19 mouse cellular contexts compared by ENCODE assay signal in the genomic region with DNA sequence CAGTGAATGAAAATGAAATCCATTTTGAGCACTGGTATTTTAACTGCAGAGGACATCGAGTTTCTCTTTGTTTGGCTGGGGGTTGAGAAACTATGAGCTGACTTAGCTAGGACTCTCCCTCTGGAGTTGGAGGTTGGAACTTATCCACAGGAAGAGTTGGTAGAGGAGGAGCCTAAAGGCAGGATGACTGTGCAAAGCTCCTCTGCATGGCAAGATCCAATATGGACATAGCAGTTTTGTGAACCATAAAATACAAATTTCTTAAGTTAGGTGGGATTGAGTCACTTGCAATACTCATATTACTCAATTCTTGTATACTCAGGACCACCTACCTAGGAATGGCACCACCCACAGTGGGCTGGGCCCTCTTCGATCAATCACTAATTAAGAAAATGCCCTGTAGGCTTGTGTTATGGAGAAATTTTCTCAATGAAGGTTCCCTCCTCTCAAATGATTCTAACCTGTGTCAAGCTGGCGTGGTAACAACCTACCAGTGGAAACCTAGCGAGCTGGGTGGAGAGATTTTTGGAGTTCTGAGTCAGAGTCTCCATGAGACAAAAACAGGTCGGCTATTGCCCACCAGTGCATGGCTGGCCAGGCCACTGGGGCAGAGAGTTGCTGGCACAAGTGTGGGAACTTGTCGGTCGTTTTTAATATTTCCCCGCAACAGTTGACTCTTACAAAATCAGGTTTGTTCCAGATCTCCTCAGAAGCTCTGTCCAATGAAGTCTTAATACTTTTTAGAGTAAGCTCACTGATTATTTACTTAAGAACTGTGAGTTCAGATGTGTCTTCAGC.
A peak's percentile ranks its signal among the peaks of the same experiment; 100 is the strongest.
DNase-seq lines count a peak whose midpoint lies in the region; ATAC-seq and TF ChIP-seq lines count a peak whose summit lies in the region.
"Had no signal": no experiment of that assay in that cellular context is flagged by ENCODE, and none has a peak within 500 bp of the region (broad histone marks: within the 10 kb centered on the region; RNA-seq: fewer than 3 reads in every experiment).

No protein-coding gene starts in this region.

- no peak for ATAC-seq in liver, embryonic 12.5 days
- no peak for ATAC-seq in intestine, postnatal 0 days
- no peak for ATAC-seq in megakaryocyte, adult 5-6 weeks (ENCODE audit: poor library complexity, severe bottlenecking)
- ATAC-seq: forebrain, embryonic 15.5 days; intestine, embryonic 15.5 days had no signal

- no peak overlapping the region for H3K9ac ChIP-seq in liver, adult 2 months (ENCODE audit: low read depth, low read length)
- no peak overlapping the region for H3K9ac ChIP-seq in liver, embryonic 12.5 days
- H3K9ac ChIP-seq in intestine, postnatal 0 days (ENCODE audit: low read depth, low read length) = no peak overlapping the region
- H3K9ac ChIP-seq: forebrain, embryonic 15.5 days; heart, embryonic 12.5 days; hindbrain, embryonic 14.5 days; intestine, embryonic 15.5 days had no signal

- DNase-seq in adrenal gland, postnatal 14 days = peak; percentile 22
- DNase-seq in adrenal gland, adult 18-20 months (ENCODE audit: low spot score in 2 of 2) = no peak
- peak; percentile 65 for DNase-seq in liver, adult 2 months (ENCODE audit: extremely low read depth, low read depth, low spot score)
- DNase-seq in fibroblast of lung, adult 2 months (ENCODE audit: low read depth) = peak; percentile 79
- DNase-seq: adrenal gland, postnatal 25 days; cerebellum, adult 2 months; cerebellum, postnatal 10 days; heart, adult 2 months; kidney, adult 8-10 months had no signal

- no peak for TF ChIP-seq CTCF in liver, adult 2 months (IDR thresholded peaks at IDR 0.05; ENCODE audit: low read depth, low read length)
- no peak for TF ChIP-seq CTCF in intestine, postnatal 0 days (IDR thresholded peaks at IDR 0.05; ENCODE audit: low read depth)

- H3K27me3 ChIP-seq in liver, adult 2 months (ENCODE audit: control insufficient read depth, insufficient read depth, low read length) = no peaks in the 10 kb centered on the region
- no peaks in the 10 kb centered on the region for H3K27me3 ChIP-seq in liver, embryonic 12.5 days (replicated peaks)
- H3K27me3 ChIP-seq in intestine, postnatal 0 days (replicated peaks; ENCODE audit: control insufficient read depth, insufficient read depth, low read length) = no peaks in the 10 kb centered on the region
- H3K27me3 ChIP-seq: forebrain, embryonic 15.5 days; heart, embryonic 12.5 days; intestine, embryonic 15.5 days had no signal

- no peaks in the 10 kb centered on the region; the same call in 1 of the 2 replicates for H3K79me2 ChIP-seq in liver, adult 2 months (ENCODE audit: control insufficient read depth, insufficient read depth, low read length)

- H3K4me2 ChIP-seq in liver, embryonic 12.5 days = no peak overlapping the region
- H3K4me2 ChIP-seq in intestine, postnatal 0 days (replicated peaks; ENCODE audit: low read depth) = no peak overlapping the region
- H3K4me2 ChIP-seq: forebrain, embryonic 15.5 days; heart, embryonic 12.5 days; hindbrain, embryonic 14.5 days; intestine, embryonic 15.5 days had no signal

- no peaks in the 10 kb centered on the region for H3K9me3 ChIP-seq in liver, embryonic 12.5 days (replicated peaks)
- H3K9me3 ChIP-seq in intestine, postnatal 0 days (ENCODE audit: control insufficient read depth) = no peaks in the 10 kb centered on the region
- H3K9me3 ChIP-seq: embryonic facial prominence, embryonic 10.5 days; forebrain, embryonic 15.5 days; heart, embryonic 12.5 days; hindbrain, embryonic 10.5 days; intestine, embryonic 15.5 days had no signal

- H3K36me3 ChIP-seq in liver, adult 2 months (ENCODE audit: control insufficient read depth, insufficient read depth, low read length) = no peaks in the 10 kb centered on the region
- no peaks in the 10 kb centered on the region for H3K36me3 ChIP-seq in liver, embryonic 12.5 days
- H3K36me3 ChIP-seq in intestine, postnatal 0 days (ENCODE audit: control insufficient read depth, insufficient read depth) = no peaks in the 10 kb centered on the region
- H3K36me3 ChIP-seq: embryonic facial prominence, embryonic 10.5 days; forebrain, embryonic 15.5 days; heart, embryonic 12.5 days; hindbrain, embryonic 10.5 days; intestine, embryonic 15.5 days had no signal

- TF ChIP-seq POLR2A in liver, adult 2 months (IDR thresholded peaks at IDR 0.05; ENCODE audit: extremely low read depth, insufficient read depth, low read length) = no peak

- peak overlapping the region; percentile 19; the same call in 1 of the 2 replicates for H3K27ac ChIP-seq in liver, adult 2 months (replicated peaks; ENCODE audit: insufficient read depth, low read depth, low read length)
- no peak overlapping the region for H3K27ac ChIP-seq in liver, embryonic 12.5 days
- no peak overlapping the region for H3K27ac ChIP-seq in intestine, postnatal 0 days (ENCODE audit: low read depth, low read length)
- H3K27ac ChIP-seq: embryonic facial prominence, embryonic 10.5 days; forebrain, embryonic 15.5 days; heart, adult 2 months; hindbrain, embryonic 10.5 days; hindbrain, embryonic 14.5 days; intestine, embryonic 15.5 days had no signal

- no peaks in the 10 kb centered on the region; the same call in none of the 2 replicates for H3K4me1 ChIP-seq in liver, adult 2 months (ENCODE audit: control insufficient read depth, insufficient read depth, low read length)
- H3K4me1 ChIP-seq in liver, embryonic 12.5 days = no peaks in the 10 kb centered on the region
- H3K4me1 ChIP-seq in intestine, postnatal 0 days (replicated peaks; ENCODE audit: control insufficient read depth, insufficient read depth, low read length) = no peaks in the 10 kb centered on the region
- H3K4me1 ChIP-seq: embryonic facial prominence, embryonic 10.5 days; heart, embryonic 12.5 days had no signal

- 71% methylated on average over 8 of the region's 8 CpGs for WGBS in liver, adult 2 months
- 68% methylated on average over 8 of the region's 8 CpGs for WGBS in liver, embryonic 12.5 days (ENCODE audit: insufficient replicate concordance)
- 90% methylated on average over 8 of the region's 8 CpGs for WGBS in intestine, postnatal 0 days

- no peak overlapping the region for H3K4me3 ChIP-seq in liver, adult 2 months (ENCODE audit: insufficient read depth, low read depth, low read length)
- H3K4me3 ChIP-seq in liver, embryonic 12.5 days = no peak overlapping the region
- no peak overlapping the region for H3K4me3 ChIP-seq in intestine, postnatal 0 days (ENCODE audit: low read depth, low read length)
- H3K4me3 ChIP-seq: embryonic facial prominence, embryonic 10.5 days; erythroblast, embryonic 14.5 days; forebrain, embryonic 15.5 days; heart, adult 2 months; heart, embryonic 12.5 days; hindbrain, embryonic 10.5 days; intestine, embryonic 15.5 days had no signal

Comparison
In these comparisons a context has a peak if more than half of its experiments do, and no peak if none do; other contexts are left out.
1. DNase-seq: peak in adrenal gland, postnatal 14 days (single experiment), liver, adult 2 months (single experiment) and fibroblast of lung, adult 2 months (single experiment); none in adrenal gland, adult 18-20 months (0 of 2).